Comparison of ENCODE assay signal across 29 mouse cellular contexts in genomic region chr8:58371979-58372378, GRCm38 (mm10).
DNase-seq lines count a peak whose midpoint lies in the region; ATAC-seq and TF ChIP-seq lines count a peak whose summit lies in the region.
"Had no signal": no experiment of that assay in that cellular context is flagged by ENCODE, and none has a peak within 500 bp of the region (broad histone marks: within the 10 kb centered on the region; RNA-seq: fewer than 3 reads in every experiment).

No protein-coding gene starts in this region.

- WGBS in forebrain, embryonic 11.5 days, result 78% methylated on average over 10 of the region's 10 CpGs
- 91% methylated on average over 10 of the region's 10 CpGs for WGBS in forebrain, embryonic 10.5 days
- 94% methylated on average over 10 of the region's 10 CpGs for WGBS in hindbrain, embryonic 15.5 days
- 77% methylated on average over 10 of the region's 10 CpGs for WGBS in hindbrain, postnatal 0 days
- whole genome bisulfite sequencing in forebrain, embryonic 13.5 days, result 60% methylated on average over 10 of the region's 10 CpGs
- 43% methylated on average over 10 of the region's 10 CpGs for WGBS in forebrain, embryonic 16.5 days

- H3K9me3 ChIP-seq in forebrain, embryonic 11.5 days (ENCODE audit: control insufficient read depth, low read length), result no peaks in the 10 kb centered on the region
- no peaks in the 10 kb centered on the region for H3K9me3 ChIP-seq in forebrain, embryonic 10.5 days
- H3K9me3 ChIP-seq in hindbrain, embryonic 15.5 days, result no peaks in the 10 kb centered on the region
- H3K9me3 ChIP-seq in hindbrain, postnatal 0 days (ENCODE audit: low read length), result no peaks in the 10 kb centered on the region
- H3K9me3 ChIP-seq in forebrain, embryonic 13.5 days (replicated peaks), result no peaks in the 10 kb centered on the region
- H3K9me3 ChIP-seq in forebrain, embryonic 16.5 days (ENCODE audit: control insufficient read depth, low read length), result no peaks in the 10 kb centered on the region
- H3K9me3 ChIP-seq: embryonic facial prominence, embryonic 10.5 days; embryonic facial prominence, embryonic 13.5 days; heart, embryonic 10.5 days; heart, embryonic 13.5 days; hindbrain, embryonic 12.5 days had no signal

- H3K4me3 ChIP-seq in forebrain, embryonic 11.5 days (ENCODE audit: low read depth, low read length), result no peak overlapping the region
- H3K4me3 ChIP-seq in forebrain, embryonic 10.5 days, result no peak overlapping the region
- no peak overlapping the region for H3K4me3 ChIP-seq in hindbrain, embryonic 15.5 days
- H3K4me3 ChIP-seq in hindbrain, postnatal 0 days (ENCODE audit: low read length), result no peak overlapping the region
- no peak overlapping the region for H3K4me3 ChIP-seq in forebrain, embryonic 13.5 days
- no peak overlapping the region for H3K4me3 ChIP-seq in forebrain, embryonic 16.5 days (replicated peaks; ENCODE audit: low read length)
- H3K4me3 ChIP-seq: embryonic facial prominence, embryonic 10.5 days; embryonic facial prominence, embryonic 13.5 days; erythroblast, embryonic 14.5 days; gastrocnemius, adult 2 months; heart, adult 2 months; heart, embryonic 10.5 days; heart, embryonic 13.5 days; hindbrain, embryonic 12.5 days had no signal

- H3K27ac ChIP-seq in forebrain, embryonic 11.5 days (ENCODE audit: low read depth, low read length), result no peak overlapping the region
- no peak overlapping the region for H3K27ac ChIP-seq in forebrain, embryonic 10.5 days
- H3K27ac ChIP-seq in hindbrain, embryonic 15.5 days (replicated peaks), result 0 out of 2 replicates have a peak overlapping the region, but pooled peaks have one; percentile 42
- no peak overlapping the region for H3K27ac ChIP-seq in hindbrain, postnatal 0 days
- H3K27ac ChIP-seq in forebrain, embryonic 13.5 days, result no peak overlapping the region
- no peak overlapping the region; the same call in 1 of the 2 replicates for H3K27ac ChIP-seq in forebrain, embryonic 16.5 days (ENCODE audit: low read length)
- H3K27ac ChIP-seq: embryonic facial prominence, embryonic 10.5 days; embryonic facial prominence, embryonic 13.5 days; gastrocnemius, adult 2 months; heart, adult 2 months; heart, embryonic 10.5 days; heart, embryonic 13.5 days; hindbrain, embryonic 12.5 days had no signal

- ATAC-seq in forebrain, embryonic 11.5 days (replicated peaks; ENCODE audit: low FRiP score), result peak; percentile 36; the same call in 1 of the 2 replicates
- ATAC-seq in hindbrain, embryonic 15.5 days (ENCODE audit: low FRiP score, low read depth), result no peak
- no peak for ATAC-seq in hindbrain, postnatal 0 days
- ATAC-seq in forebrain, embryonic 13.5 days, result peak; percentile 67
- ATAC-seq in forebrain, embryonic 16.5 days, result peak; percentile 59; the same call in 1 of the 2 replicates
- ATAC-seq: activated CD4-positive, CD25-positive, alpha-beta regulatory T cell, adult 4 months; inflammation-experienced regulatory T-cells, adult 6 months; intestine, embryonic 16.5 days had no signal

- no peaks in the 10 kb centered on the region for H3K36me3 ChIP-seq in forebrain, embryonic 11.5 days (ENCODE audit: control insufficient read depth, insufficient read depth, low read length)
- H3K36me3 ChIP-seq in forebrain, embryonic 10.5 days (replicated peaks), result no peaks in the 10 kb centered on the region
- H3K36me3 ChIP-seq in hindbrain, embryonic 15.5 days, result no peaks in the 10 kb centered on the region
- H3K36me3 ChIP-seq in hindbrain, postnatal 0 days (ENCODE audit: insufficient read depth, low read length), result no peaks in the 10 kb centered on the region
- no peaks in the 10 kb centered on the region for H3K36me3 ChIP-seq in forebrain, embryonic 13.5 days (ENCODE audit: poor library complexity, severe bottlenecking)
- H3K36me3 ChIP-seq in forebrain, embryonic 16.5 days (ENCODE audit: control insufficient read depth, insufficient read depth), result no peaks in the 10 kb centered on the region
- H3K36me3 ChIP-seq: embryonic facial prominence, embryonic 10.5 days; embryonic facial prominence, embryonic 13.5 days; heart, embryonic 10.5 days; heart, embryonic 13.5 days; hindbrain, embryonic 12.5 days had no signal

- TF ChIP-seq CTCF in hindbrain, postnatal 0 days (IDR thresholded peaks at IDR 0.05; ENCODE audit: low read depth), result no peak

- H3K27me3 ChIP-seq in forebrain, embryonic 11.5 days (ENCODE audit: control insufficient read depth, insufficient read depth, low read length), result no peaks in the 10 kb centered on the region
- no peaks in the 10 kb centered on the region for H3K27me3 ChIP-seq in forebrain, embryonic 10.5 days (ENCODE audit: poor library complexity, severe bottlenecking)
- H3K27me3 ChIP-seq in hindbrain, embryonic 15.5 days, result no peaks in the 10 kb centered on the region
- no peaks in the 10 kb centered on the region for H3K27me3 ChIP-seq in hindbrain, postnatal 0 days (ENCODE audit: insufficient read depth, low read length)
- H3K27me3 ChIP-seq in forebrain, embryonic 13.5 days, result no peaks in the 10 kb centered on the region
- no peaks in the 10 kb centered on the region for H3K27me3 ChIP-seq in forebrain, embryonic 16.5 days (replicated peaks; ENCODE audit: control insufficient read depth, insufficient read depth, low read length)
- H3K27me3 ChIP-seq: embryonic facial prominence, embryonic 13.5 days; heart, embryonic 13.5 days; hindbrain, embryonic 12.5 days had no signal

- DNase-seq in forebrain, embryonic 11.5 days (ENCODE audit: low spot score), result no peak
- DNase-seq in forebrain, embryonic 10.5 days (ENCODE audit: extremely low spot score, low spot score), result no peak
- DNase-seq in hindbrain, postnatal 0 days (ENCODE audit: low spot score), result no peak
- no peak for DNase-seq in gastrocnemius, adult 8-10 months (ENCODE audit: low spot score in 2 of 2)
- DNase-seq: adrenal gland, adult 8-10 months; adrenal gland, postnatal 25 days; cerebellum, adult 11-12 months; cerebellum, adult 8-10 months; cerebellum, postnatal 10 days; cerebellum, postnatal 36 days; embryo, embryonic 11 days; gastrocnemius, adult 2 months; gastrocnemius, postnatal 36 days; heart, adult 2 months; heart, postnatal 14 days; heart, postnatal 4 days; kidney, adult 18-20 months had no signal

- no peaks in the 10 kb centered on the region for H3K4me1 ChIP-seq in forebrain, embryonic 11.5 days (replicated peaks; ENCODE audit: control insufficient read depth, insufficient read depth, low read length)
- peaks cover 13% of the 10 kb centered on the region for H3K4me1 ChIP-seq in forebrain, embryonic 10.5 days
- H3K4me1 ChIP-seq in hindbrain, embryonic 15.5 days (replicated peaks), result no peaks in the 10 kb centered on the region
- no peaks in the 10 kb centered on the region for H3K4me1 ChIP-seq in hindbrain, postnatal 0 days (ENCODE audit: insufficient read depth, low read length)
- H3K4me1 ChIP-seq in forebrain, embryonic 13.5 days, result peaks cover 14% of the 10 kb centered on the region
- no peaks in the 10 kb centered on the region for H3K4me1 ChIP-seq in forebrain, embryonic 16.5 days (replicated peaks; ENCODE audit: control insufficient read depth, insufficient read depth, low read length)
- H3K4me1 ChIP-seq: embryonic facial prominence, embryonic 10.5 days; embryonic facial prominence, embryonic 13.5 days; heart, embryonic 10.5 days; heart, embryonic 13.5 days; hindbrain, embryonic 12.5 days had no signal

- no peak overlapping the region for H3K9ac ChIP-seq in forebrain, embryonic 11.5 days (ENCODE audit: low read length)
- no peak overlapping the region for H3K9ac ChIP-seq in hindbrain, embryonic 15.5 days
- H3K9ac ChIP-seq in hindbrain, postnatal 0 days (replicated peaks; ENCODE audit: low read length), result no peak overlapping the region
- H3K9ac ChIP-seq in forebrain, embryonic 13.5 days, result no peak overlapping the region
- no peak overlapping the region for H3K9ac ChIP-seq in forebrain, embryonic 16.5 days (replicated peaks; ENCODE audit: low read depth, low read length)
- H3K9ac ChIP-seq: embryonic facial prominence, embryonic 13.5 days; heart, embryonic 13.5 days; hindbrain, embryonic 12.5 days had no signal

- H3K4me2 ChIP-seq in forebrain, embryonic 11.5 days (ENCODE audit: low read depth, low read length, severe bottlenecking), result no peak overlapping the region
- no peak overlapping the region for H3K4me2 ChIP-seq in hindbrain, embryonic 15.5 days
- no peak overlapping the region for H3K4me2 ChIP-seq in hindbrain, postnatal 0 days (ENCODE audit: low read depth, low read length)
- no peak overlapping the region for H3K4me2 ChIP-seq in forebrain, embryonic 13.5 days
- no peak overlapping the region for H3K4me2 ChIP-seq in forebrain, embryonic 16.5 days (ENCODE audit: low read length)
- H3K4me2 ChIP-seq: embryonic facial prominence, embryonic 13.5 days; heart, embryonic 13.5 days; hindbrain, embryonic 12.5 days had no signal

Comparison
In these comparisons a context has a peak if more than half of its experiments do, and no peak if none do; other contexts are left out.
1. ATAC-seq: peak in forebrain, embryonic 11.5 days (single experiment), forebrain, embryonic 13.5 days (single experiment) and forebrain, embryonic 16.5 days (single experiment); none in hindbrain, embryonic 15.5 days (single experiment) and hindbrain, postnatal 0 days (single experiment).